Mouse (Mus musculus) splenic B cell, adult 2 months (primary cell): Measurements from ENCODE around the gene Extl2.

ENCODE experiments used
- DNase-seq: peaks from one replicate; pipeline ENCODE4 v3.0.0-alpha.2; 2011; ENCODE audit warnings: low read depth, low spot score
- H3K27me3 ChIP-seq: 2 replicates; pipeline ENCODE4 v1.6.1; 2012; ENCODE audit warnings: mild to moderate bottlenecking, low read length, moderate library complexity, mixed read lengths; ENCODE audit not compliant: control insufficient read depth, poor library complexity, insufficient read depth, severe bottlenecking
- H3K36me3 ChIP-seq: 2 replicates; pipeline ENCODE4 v1.6.1; 2012; ENCODE audit warnings: mild to moderate bottlenecking, low read length, moderate library complexity, mixed read lengths; ENCODE audit not compliant: control insufficient read depth, poor library complexity, insufficient read depth, severe bottlenecking

Gene Extl2

GRCm38 (mm10) chr3:116006978-116007940 lies at the start of gene Extl2, which contains the start of gene Slc30a7:
TSS of gene Extl2 (plus strand) at chr3:116007462.
TSS of gene Slc30a7 (minus strand) at chr3:116007406.
- Histone ChIP-seq H3K36me3 (peaks cover 2% of the 10 kb centered on the region; the same call in 1 of the 2 replicates), H3K27me3 (no peaks in the 10 kb centered on the region)
- peak; percentile 65 for DNase-seq

GRCm38 (mm10) chr3:115961311-115962027 lies 45.8 kb upstream of the Extl2 start:
- Histone ChIP-seq H3K36me3 (no peaks in the 10 kb centered on the region), H3K27me3 (no peaks in the 10 kb centered on the region)
- no peak for DNase-seq

GRCm38 (mm10) chr3:115962028-115962415 lies 45.2 kb upstream of the Extl2 start:
- DNase-seq, result no peak
- Histone ChIP-seq H3K36me3 (no peaks in the 10 kb centered on the region), H3K27me3 (no peaks in the 10 kb centered on the region)

- DNase-seq, result no peak
- no peaks in the 10 kb centered on the region for H3K36me3 ChIP-seq
- no peaks in the 10 kb centered on the region for H3K27me3 ChIP-seq
Observed at GRCm38 (mm10) chr3:115963597-115963996, 43.7 kb upstream of the Extl2 start.

GRCm38 (mm10) chr3:115964071-115964470 lies 43.2 kb upstream of the Extl2 start:
- Histone ChIP-seq H3K36me3 (no peaks in the 10 kb centered on the region), H3K27me3 (no peaks in the 10 kb centered on the region)
- no peak for DNase-seq

GRCm38 (mm10) chr3:115968745-115969530 lies 38.3 kb upstream of the Extl2 start:
- H3K36me3 ChIP-seq, result peaks cover 5% of the 10 kb centered on the region; the same call in 1 of the 2 replicates
- DNase-seq, result no peak
- no peaks in the 10 kb centered on the region for H3K27me3 ChIP-seq

- no peak for DNase-seq
- peaks cover 5% of the 10 kb centered on the region; the same call in 1 of the 2 replicates for H3K36me3 ChIP-seq
- H3K27me3 ChIP-seq, result no peaks in the 10 kb centered on the region
Observed at GRCm38 (mm10) chr3:115971045-115971785, 36.0 kb upstream of the Extl2 start.

- H3K27me3 ChIP-seq, result no peaks in the 10 kb centered on the region
- no peak for DNase-seq
- H3K36me3 ChIP-seq, result peaks cover 7% of the 10 kb centered on the region
Observed at GRCm38 (mm10) chr3:115971891-115972646, 35.2 kb upstream of the Extl2 start.

- peaks cover 7% of the 10 kb centered on the region for H3K36me3 ChIP-seq
- no peak for DNase-seq
Observed at GRCm38 (mm10) chr3:115974228-115974627, 33.0 kb upstream of the Extl2 start.

GRCm38 (mm10) chr3:115974995-115975394 lies 32.3 kb upstream of the Extl2 start:
- no peaks in the 10 kb centered on the region for H3K27me3 ChIP-seq
- peaks cover 11% of the 10 kb centered on the region for H3K36me3 ChIP-seq
- no peak for DNase-seq

More at GRCm38 (mm10) chr3:115974228-115974627, 33.0 kb upstream of the Extl2 start:
- H3K27me3 ChIP-seq, result no peaks in the 10 kb centered on the region

GRCm38 (mm10) chr3:115979000-115979399 lies 28.3 kb upstream of the Extl2 start:
- DNase-seq, result peak; percentile 67

GRCm38 (mm10) chr3:115983217-115983616 lies 24.0 kb upstream of the Extl2 start:
- Histone ChIP-seq H3K27me3 (no peaks in the 10 kb centered on the region), H3K36me3 (peaks cover 19% of the 10 kb centered on the region)
- DNase-seq, result no peak

More at GRCm38 (mm10) chr3:115979000-115979399, 28.3 kb upstream of the Extl2 start:
- Histone ChIP-seq H3K27me3 (no peaks in the 10 kb centered on the region), H3K36me3 (peaks cover 18% of the 10 kb centered on the region)

GRCm38 (mm10) chr3:115984653-115985052 lies 22.6 kb upstream of the Extl2 start:
- no peaks in the 10 kb centered on the region for H3K27me3 ChIP-seq
- H3K36me3 ChIP-seq, result peaks cover 18% of the 10 kb centered on the region
- DNase-seq, result no peak
